Mouse (Mus musculus): ENCODE results near the gene Herc4. TPM values are rescaled to one million over a fixed set of nuclear protein-coding genes. Genes with fewer than 3 reads are reported as not detected.

The Herc4 gene
- polyA plus RNA-seq, 1 experiment from 2014 or later = 39.2 TPM

DNA sequence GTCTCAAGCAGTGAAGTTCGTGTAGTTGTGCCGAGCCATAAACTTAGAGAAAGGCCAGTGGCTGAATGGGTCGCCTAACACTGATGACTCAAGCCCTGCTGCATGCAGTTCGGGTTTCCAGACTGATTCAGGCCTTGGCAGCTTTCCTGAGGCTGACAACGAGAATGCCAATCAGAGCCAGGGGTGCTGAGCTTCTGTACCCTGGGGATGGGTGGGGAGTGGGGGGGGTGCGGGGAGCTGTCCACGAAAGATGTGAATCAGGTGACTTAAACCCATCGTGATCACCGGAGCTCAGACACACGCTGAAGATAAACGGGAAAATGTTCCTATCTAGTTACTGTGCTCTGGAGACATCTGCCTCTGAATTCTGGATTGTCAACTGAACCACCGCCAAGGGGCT, 19.3 kb upstream of the Herc4 start:
- ATAC-seq (ENCODE audit: insufficient number of reproducible peaks, insufficient read depth, low FRiP score, low read depth) = no peak
- no peaks in the 10 kb centered on the region for H3K36me3 ChIP-seq (ENCODE audit: control insufficient read depth, insufficient read depth, low read length)
- 60% methylated on average over 12 of the region's 12 CpGs for WGBS
- no peak overlapping the region for H3K9ac ChIP-seq (ENCODE audit: low read length)
- no peak overlapping the region for H3K4me3 ChIP-seq (ENCODE audit: control insufficient read depth in 1 of 2, insufficient read depth in 1 of 2, low read depth in 1 of 2, low read length in 2 of 2)
- H3K9me3 ChIP-seq (ENCODE audit: control insufficient read depth, low read length) = no peaks in the 10 kb centered on the region
- H3K4me2 ChIP-seq (ENCODE audit: low read length) = no peak overlapping the region
- H3K27me3 ChIP-seq (ENCODE audit: control insufficient read depth, insufficient read depth, low read length) = no peaks in the 10 kb centered on the region
- H3K27ac ChIP-seq (replicated peaks in 1 of 2; ENCODE audit: control insufficient read depth in 1 of 2, insufficient read depth in 1 of 2, low read depth in 2 of 2, low read length in 2 of 2) = no peak overlapping the region
- H3K4me1 ChIP-seq (ENCODE audit: control insufficient read depth in 2 of 2, insufficient read depth in 2 of 2, low read length in 2 of 2) = no peaks in the 10 kb centered on the region

GRCm38 (mm10) chr10:63230266-63230665, 13.3 kb upstream of the Herc4 start:
- Histone ChIP-seq H3K4me1 (ENCODE audit: control insufficient read depth in 2 of 2, insufficient read depth in 2 of 2, low read length in 2 of 2) (peaks cover 0 to 12% of the 10 kb centered on the region in 2 experiments; a peak in 3 of 4 replicates), H3K27me3 (ENCODE audit: control insufficient read depth, insufficient read depth, low read length) (no peaks in the 10 kb centered on the region), H3K27ac (replicated peaks in 1 of 2; ENCODE audit: control insufficient read depth in 1 of 2, insufficient read depth in 1 of 2, low read depth in 2 of 2, low read length in 2 of 2) (no peak overlapping the region; a peak in 1 of 4 replicates), H3K9ac (ENCODE audit: low read length) (no peak overlapping the region), H3K4me3 (ENCODE audit: control insufficient read depth in 1 of 2, insufficient read depth in 1 of 2, low read depth in 1 of 2, low read length in 2 of 2) (no peak overlapping the region), H3K36me3 (ENCODE audit: control insufficient read depth, insufficient read depth, low read length) (no peaks in the 10 kb centered on the region), H3K4me2 (ENCODE audit: low read length) (no peak overlapping the region), H3K9me3 (ENCODE audit: control insufficient read depth, low read length) (no peaks in the 10 kb centered on the region)
- no peak for ATAC-seq (ENCODE audit: insufficient number of reproducible peaks, insufficient read depth, low FRiP score, low read depth)
- WGBS = 69% methylated on average over 7 of the region's 7 CpGs

DNA sequence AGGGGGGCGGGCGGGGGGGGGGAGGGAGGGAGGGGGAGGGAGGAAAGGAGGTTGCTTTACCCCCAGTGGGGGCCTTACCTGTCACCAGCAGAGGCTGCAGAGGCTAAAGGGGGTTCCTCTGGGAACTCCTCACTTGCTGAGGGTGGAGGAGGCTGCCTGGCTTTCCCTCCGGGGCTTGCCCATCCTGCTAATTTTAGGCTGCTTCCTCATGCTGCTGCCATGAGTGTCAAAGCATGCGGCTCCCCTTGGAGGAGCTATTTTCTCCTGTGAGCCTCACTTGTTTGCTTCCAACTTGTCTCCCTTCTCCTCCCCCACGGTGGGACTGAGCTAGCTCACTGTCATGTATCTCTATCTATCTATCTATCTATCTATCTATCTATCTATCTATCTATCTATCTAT, 12.8 kb upstream of the Herc4 start:
- no peak for ATAC-seq (ENCODE audit: insufficient number of reproducible peaks, insufficient read depth, low FRiP score, low read depth)
- Histone ChIP-seq H3K27me3 (ENCODE audit: control insufficient read depth, insufficient read depth, low read length) (no peaks in the 10 kb centered on the region), H3K4me1 (ENCODE audit: control insufficient read depth in 2 of 2, insufficient read depth in 2 of 2, low read length in 2 of 2) (peaks cover 0 to 12% of the 10 kb centered on the region in 2 experiments; a peak in 3 of 4 replicates), H3K9me3 (ENCODE audit: control insufficient read depth, low read length) (no peaks in the 10 kb centered on the region), H3K4me3 (ENCODE audit: control insufficient read depth in 1 of 2, insufficient read depth in 1 of 2, low read depth in 1 of 2, low read length in 2 of 2) (no peak overlapping the region), H3K4me2 (ENCODE audit: low read length) (no peak overlapping the region), H3K27ac (replicated peaks in 1 of 2; ENCODE audit: control insufficient read depth in 1 of 2, insufficient read depth in 1 of 2, low read depth in 2 of 2, low read length in 2 of 2) (no peak overlapping the region), H3K9ac (ENCODE audit: low read length) (no peak overlapping the region), H3K36me3 (ENCODE audit: control insufficient read depth, insufficient read depth, low read length) (no peaks in the 10 kb centered on the region)
- WGBS = 4% methylated on average over 3 of the region's 5 CpGs

GRCm38 (mm10) chr10:63231630-63232029, 12.0 kb upstream of the Herc4 start:
- peaks cover 0 to 12% of the 10 kb centered on the region in 2 experiments; a peak in 3 of 4 replicates for H3K4me1 ChIP-seq (ENCODE audit: control insufficient read depth in 2 of 2, insufficient read depth in 2 of 2, low read length in 2 of 2)
- H3K27me3 ChIP-seq (ENCODE audit: control insufficient read depth, insufficient read depth, low read length) = no peaks in the 10 kb centered on the region
- no peaks in the 10 kb centered on the region for H3K36me3 ChIP-seq (ENCODE audit: control insufficient read depth, insufficient read depth, low read length)
- WGBS = 50% methylated on average over 5 of the region's 5 CpGs
- no peak overlapping the region for H3K27ac ChIP-seq (replicated peaks in 1 of 2; ENCODE audit: control insufficient read depth in 1 of 2, insufficient read depth in 1 of 2, low read depth in 2 of 2, low read length in 2 of 2)
- no peak overlapping the region for H3K9ac ChIP-seq (ENCODE audit: low read length)
- no peak for ATAC-seq (ENCODE audit: insufficient number of reproducible peaks, insufficient read depth, low FRiP score, low read depth)
- H3K4me3 ChIP-seq (ENCODE audit: control insufficient read depth in 1 of 2, insufficient read depth in 1 of 2, low read depth in 1 of 2, low read length in 2 of 2) = no peak overlapping the region
- H3K4me2 ChIP-seq (ENCODE audit: low read length) = no peak overlapping the region
- no peaks in the 10 kb centered on the region for H3K9me3 ChIP-seq (ENCODE audit: control insufficient read depth, low read length)

- H3K36me3 ChIP-seq (ENCODE audit: control insufficient read depth, insufficient read depth, low read length) = no peaks in the 10 kb centered on the region
- H3K4me1 ChIP-seq (ENCODE audit: control insufficient read depth in 2 of 2, insufficient read depth in 2 of 2, low read length in 2 of 2) = peaks cover 0 to 12% of the 10 kb centered on the region in 2 experiments; a peak in 3 of 4 replicates
- no peak overlapping the region for H3K4me3 ChIP-seq (ENCODE audit: control insufficient read depth in 1 of 2, insufficient read depth in 1 of 2, low read depth in 1 of 2, low read length in 2 of 2)
- no peak for ATAC-seq (ENCODE audit: insufficient number of reproducible peaks, insufficient read depth, low FRiP score, low read depth)
- no peak overlapping the region for H3K9ac ChIP-seq (ENCODE audit: low read length)
- WGBS = 82% methylated on average over 5 of the region's 5 CpGs
- no peak overlapping the region for H3K27ac ChIP-seq (replicated peaks in 1 of 2; ENCODE audit: control insufficient read depth in 1 of 2, insufficient read depth in 1 of 2, low read depth in 2 of 2, low read length in 2 of 2)
- no peak overlapping the region for H3K4me2 ChIP-seq (ENCODE audit: low read length)
- no peaks in the 10 kb centered on the region for H3K27me3 ChIP-seq (ENCODE audit: control insufficient read depth, insufficient read depth, low read length)
- no peaks in the 10 kb centered on the region for H3K9me3 ChIP-seq (ENCODE audit: control insufficient read depth, low read length)
Observed at GRCm38 (mm10) chr10:63234133-63234532, 9.5 kb upstream of the Herc4 start.

- Histone ChIP-seq H3K27me3 (ENCODE audit: control insufficient read depth, insufficient read depth, low read length) (no peaks in the 10 kb centered on the region), H3K4me2 (ENCODE audit: low read length) (no peak overlapping the region), H3K27ac (replicated peaks in 1 of 2; ENCODE audit: control insufficient read depth in 1 of 2, insufficient read depth in 1 of 2, low read depth in 2 of 2, low read length in 2 of 2) (no peak overlapping the region), H3K9ac (ENCODE audit: low read length) (no peak overlapping the region), H3K36me3 (ENCODE audit: control insufficient read depth, insufficient read depth, low read length) (no peaks in the 10 kb centered on the region), H3K4me1 (ENCODE audit: control insufficient read depth in 2 of 2, insufficient read depth in 2 of 2, low read length in 2 of 2) (peaks cover 0 to 7% of the 10 kb centered on the region in 2 experiments; a peak in 2 of 4 replicates), H3K4me3 (ENCODE audit: control insufficient read depth in 1 of 2, insufficient read depth in 1 of 2, low read depth in 1 of 2, low read length in 2 of 2) (no peak overlapping the region), H3K9me3 (ENCODE audit: control insufficient read depth, low read length) (no peaks in the 10 kb centered on the region)
- ATAC-seq (ENCODE audit: insufficient number of reproducible peaks, insufficient read depth, low FRiP score, low read depth) = no peak
- 80% methylated on average over 8 of the region's 8 CpGs for WGBS
Observed at GRCm38 (mm10) chr10:63235889-63236288, 7.7 kb upstream of the Herc4 start.

DNA sequence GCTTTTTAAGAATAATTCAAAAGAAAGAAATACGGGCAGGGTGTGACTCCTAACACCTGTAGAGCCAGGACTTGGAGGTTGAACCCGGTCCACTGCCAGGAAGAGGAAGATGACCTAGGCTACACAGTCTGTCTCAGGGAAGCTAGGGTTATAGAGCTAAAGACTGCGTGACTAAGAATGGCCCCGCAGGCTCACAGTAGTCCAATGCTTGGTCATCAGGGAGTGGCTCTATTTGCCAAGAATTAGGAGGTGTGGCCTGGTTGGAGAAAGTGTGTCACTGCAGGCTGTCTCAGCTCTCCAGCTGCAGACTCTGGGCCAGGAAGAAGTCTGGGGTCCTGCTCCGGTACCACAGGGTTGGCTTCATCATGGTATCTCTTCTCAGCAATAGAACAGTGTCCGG, 6.9 kb upstream of the Herc4 start:
- 88% methylated on average over 6 of the region's 6 CpGs for WGBS
- ATAC-seq (ENCODE audit: insufficient number of reproducible peaks, insufficient read depth, low FRiP score, low read depth) = no peak
- no peak overlapping the region for H3K9ac ChIP-seq (ENCODE audit: low read length)
- H3K4me1 ChIP-seq (ENCODE audit: control insufficient read depth in 2 of 2, insufficient read depth in 2 of 2, low read length in 2 of 2) = no peaks in the 10 kb centered on the region
- H3K4me2 ChIP-seq (ENCODE audit: low read length) = no peak overlapping the region
- no peak overlapping the region for H3K4me3 ChIP-seq (ENCODE audit: control insufficient read depth in 1 of 2, insufficient read depth in 1 of 2, low read depth in 1 of 2, low read length in 2 of 2)
- no peaks in the 10 kb centered on the region for H3K27me3 ChIP-seq (ENCODE audit: control insufficient read depth, insufficient read depth, low read length)
- H3K36me3 ChIP-seq (ENCODE audit: control insufficient read depth, insufficient read depth, low read length) = no peaks in the 10 kb centered on the region
- no peaks in the 10 kb centered on the region for H3K9me3 ChIP-seq (ENCODE audit: control insufficient read depth, low read length)
- H3K27ac ChIP-seq (replicated peaks in 1 of 2; ENCODE audit: control insufficient read depth in 1 of 2, insufficient read depth in 1 of 2, low read depth in 2 of 2, low read length in 2 of 2) = no peak overlapping the region

GRCm38 (mm10) chr10:63237206-63237605, 6.4 kb upstream of the Herc4 start:
- no peak for ATAC-seq (ENCODE audit: insufficient number of reproducible peaks, insufficient read depth, low FRiP score, low read depth)
- H3K27ac ChIP-seq (replicated peaks in 1 of 2; ENCODE audit: control insufficient read depth in 1 of 2, insufficient read depth in 1 of 2, low read depth in 2 of 2, low read length in 2 of 2) = no peak overlapping the region
- no peak overlapping the region for H3K4me3 ChIP-seq (ENCODE audit: control insufficient read depth in 1 of 2, insufficient read depth in 1 of 2, low read depth in 1 of 2, low read length in 2 of 2)
- H3K4me1 ChIP-seq (ENCODE audit: control insufficient read depth in 2 of 2, insufficient read depth in 2 of 2, low read length in 2 of 2) = no peaks in the 10 kb centered on the region
- H3K9ac ChIP-seq (ENCODE audit: low read length) = no peak overlapping the region
- H3K36me3 ChIP-seq (ENCODE audit: control insufficient read depth, insufficient read depth, low read length) = no peaks in the 10 kb centered on the region
- WGBS = 90% methylated on average over 2 of the region's 2 CpGs
- H3K27me3 ChIP-seq (ENCODE audit: control insufficient read depth, insufficient read depth, low read length) = no peaks in the 10 kb centered on the region
- H3K4me2 ChIP-seq (ENCODE audit: low read length) = no peak overlapping the region
- no peaks in the 10 kb centered on the region for H3K9me3 ChIP-seq (ENCODE audit: control insufficient read depth, low read length)

All from heart, embryonic 14.5 days (tissue).